Mouse (Mus musculus): ENCODE measurements around the gene Btf3. TPM values are rescaled to one million over a fixed set of nuclear protein-coding genes. Genes with fewer than 3 reads are reported as not detected.

The Btf3 gene
- total RNA-seq, 1 experiment = 844 TPM

- H3K27ac ChIP-seq (ENCODE audit: insufficient read depth, low read depth, low read length, poor library complexity, severe bottlenecking) = no peak overlapping the region
- peaks cover 2 to 11% of the 10 kb centered on the region in 2 experiments; a peak in 1 of 4 replicates for H3K4me1 ChIP-seq (ENCODE audit: control insufficient read depth in 2 of 2, insufficient read depth in 2 of 2, low read length in 2 of 2, poor library complexity in 1 of 2)
- in situ Hi-C loops (cut with MboI; ENCODE audit: low sequenced_read_pairs in 2 of 2, unreplicated experiment in 2 of 2) = no loop called here
- H3K36me3 ChIP-seq (ENCODE audit: control insufficient read depth, insufficient read depth, low read length, poor library complexity, severe bottlenecking) = peaks cover 31% of the 10 kb centered on the region
- TF ChIP-seq HCFC1 (IDR thresholded peaks at IDR 0.05; ENCODE audit: borderline replicate concordance, insufficient read depth, low read length) (no peak), MAFK (IDR thresholded peaks at IDR 0.05; ENCODE audit: insufficient read depth, low read depth, low read length) (no peak), CHD2 (IDR thresholded peaks at IDR 0.05; ENCODE audit: low read depth, low read length) (no peak), ZNF384 (IDR thresholded peaks at IDR 0.05; ENCODE audit: low read depth, low read length) (no peak), ZC3H11A (IDR thresholded peaks at IDR 0.05; ENCODE audit: borderline replicate concordance, low read depth, low read length) (no peak)
- DNase-seq (ENCODE audit: low read depth, low spot score) = no peak
- no peaks in the 10 kb centered on the region for H3K9me3 ChIP-seq (ENCODE audit: control insufficient read depth, insufficient read depth, low read depth, low read length)
- H3K4me3 ChIP-seq (ENCODE audit: insufficient read depth in 1 of 2, low read depth in 1 of 2, low read length in 2 of 2, poor library complexity in 1 of 2, severe bottlenecking in 1 of 2) = no peak overlapping the region
- no peak overlapping the region; the same call in 1 of the 2 replicates for H3K9ac ChIP-seq (ENCODE audit: insufficient read depth, low read depth, low read length, poor library complexity, severe bottlenecking)
These were observed 3.2 kb downstream of the Btf3 start for GRCm38 (mm10) chr13:98313631-98314030.

GRCm38 (mm10) chr13:98311597-98311996 lies 5.2 kb downstream of the Btf3 start:
- no peak for TF ChIP-seq CHD2 (IDR thresholded peaks at IDR 0.05; ENCODE audit: low read depth, low read length)
- no peak for TF ChIP-seq ZC3H11A (IDR thresholded peaks at IDR 0.05; ENCODE audit: borderline replicate concordance, low read depth, low read length)
- TF ChIP-seq MAFK (IDR thresholded peaks at IDR 0.05; ENCODE audit: insufficient read depth, low read depth, low read length) = no peak
- TF ChIP-seq ZNF384 (IDR thresholded peaks at IDR 0.05; ENCODE audit: low read depth, low read length) = no peak
- no peak for TF ChIP-seq HCFC1 (IDR thresholded peaks at IDR 0.05; ENCODE audit: borderline replicate concordance, insufficient read depth, low read length)
- in situ Hi-C loops (cut with MboI; ENCODE audit: low sequenced_read_pairs in 2 of 2, unreplicated experiment in 2 of 2) = no loop called here
- DNase-seq (ENCODE audit: low read depth, low spot score) = no peak
- no peak overlapping the region for H3K27ac ChIP-seq (ENCODE audit: insufficient read depth, low read depth, low read length, poor library complexity, severe bottlenecking)
- H3K9ac ChIP-seq (ENCODE audit: insufficient read depth, low read depth, low read length, poor library complexity, severe bottlenecking) = no peak overlapping the region
- peaks cover 3 to 11% of the 10 kb centered on the region in 2 experiments; a peak in 2 of 4 replicates for H3K4me1 ChIP-seq (ENCODE audit: control insufficient read depth in 2 of 2, insufficient read depth in 2 of 2, low read length in 2 of 2, poor library complexity in 1 of 2)
- peaks cover 36% of the 10 kb centered on the region for H3K36me3 ChIP-seq (ENCODE audit: control insufficient read depth, insufficient read depth, low read length, poor library complexity, severe bottlenecking)
- no peak overlapping the region for H3K4me3 ChIP-seq (ENCODE audit: insufficient read depth in 1 of 2, low read depth in 1 of 2, low read length in 2 of 2, poor library complexity in 1 of 2, severe bottlenecking in 1 of 2)
- H3K9me3 ChIP-seq (ENCODE audit: control insufficient read depth, insufficient read depth, low read depth, low read length) = no peaks in the 10 kb centered on the region

- no peak for DNase-seq (ENCODE audit: low read depth, low spot score)
- H3K4me1 ChIP-seq (ENCODE audit: control insufficient read depth in 2 of 2, insufficient read depth in 2 of 2, low read length in 2 of 2, poor library complexity in 1 of 2) = peaks cover 3% of the 10 kb centered on the region in 2 experiments; a peak in 3 of 4 replicates
- TF ChIP-seq ZC3H11A (IDR thresholded peaks at IDR 0.05; ENCODE audit: borderline replicate concordance, low read depth, low read length) = no peak
- no peak for TF ChIP-seq ZNF384 (IDR thresholded peaks at IDR 0.05; ENCODE audit: low read depth, low read length)
- TF ChIP-seq CHD2 (IDR thresholded peaks at IDR 0.05; ENCODE audit: low read depth, low read length) = no peak
- TF ChIP-seq HCFC1 (IDR thresholded peaks at IDR 0.05; ENCODE audit: borderline replicate concordance, insufficient read depth, low read length) = no peak
- no peak for TF ChIP-seq MAFK (IDR thresholded peaks at IDR 0.05; ENCODE audit: insufficient read depth, low read depth, low read length)
- peaks cover 36% of the 10 kb centered on the region for H3K36me3 ChIP-seq (ENCODE audit: control insufficient read depth, insufficient read depth, low read length, poor library complexity, severe bottlenecking)
- H3K9me3 ChIP-seq (ENCODE audit: control insufficient read depth, insufficient read depth, low read depth, low read length) = no peaks in the 10 kb centered on the region
- H3K4me3 ChIP-seq (ENCODE audit: insufficient read depth in 1 of 2, low read depth in 1 of 2, low read length in 2 of 2, poor library complexity in 1 of 2, severe bottlenecking in 1 of 2) = no peak overlapping the region
- no peak overlapping the region for H3K9ac ChIP-seq (ENCODE audit: insufficient read depth, low read depth, low read length, poor library complexity, severe bottlenecking)
- in situ Hi-C loops (cut with MboI; ENCODE audit: low sequenced_read_pairs in 2 of 2, unreplicated experiment in 2 of 2) = no loop called here
- no peak overlapping the region for H3K27ac ChIP-seq (ENCODE audit: insufficient read depth, low read depth, low read length, poor library complexity, severe bottlenecking)
These were observed 8.1 kb downstream of the Btf3 start for GRCm38 (mm10) chr13:98308724-98309123.

- no peak overlapping the region for H3K4me3 ChIP-seq (ENCODE audit: insufficient read depth in 1 of 2, low read depth in 1 of 2, low read length in 2 of 2, poor library complexity in 1 of 2, severe bottlenecking in 1 of 2)
- in situ Hi-C loops (cut with MboI; ENCODE audit: low sequenced_read_pairs in 2 of 2, unreplicated experiment in 2 of 2) = no loop called here
- TF ChIP-seq HCFC1 (IDR thresholded peaks at IDR 0.05; ENCODE audit: borderline replicate concordance, insufficient read depth, low read length) (no peak), ZC3H11A (IDR thresholded peaks at IDR 0.05; ENCODE audit: borderline replicate concordance, low read depth, low read length) (no peak), ZNF384 (IDR thresholded peaks at IDR 0.05; ENCODE audit: low read depth, low read length) (no peak), CHD2 (IDR thresholded peaks at IDR 0.05; ENCODE audit: low read depth, low read length) (no peak; the same call in 1 of the 2 replicates), MAFK (IDR thresholded peaks at IDR 0.05; ENCODE audit: insufficient read depth, low read depth, low read length) (no peak)
These were observed 8.8 kb downstream of the Btf3 start for GRCm38 (mm10) chr13:98308004-98308403.

More at GRCm38 (mm10) chr13:98308004-98308403, 8.8 kb downstream of the Btf3 start:
- Histone ChIP-seq H3K9ac (ENCODE audit: insufficient read depth, low read depth, low read length, poor library complexity, severe bottlenecking) (no peak overlapping the region), H3K36me3 (ENCODE audit: control insufficient read depth, insufficient read depth, low read length, poor library complexity, severe bottlenecking) (peaks cover 30% of the 10 kb centered on the region), H3K9me3 (ENCODE audit: control insufficient read depth, insufficient read depth, low read depth, low read length) (no peaks in the 10 kb centered on the region), H3K4me1 (ENCODE audit: control insufficient read depth in 2 of 2, insufficient read depth in 2 of 2, low read length in 2 of 2, poor library complexity in 1 of 2) (peaks cover 3% of the 10 kb centered on the region in 2 experiments; a peak in 3 of 4 replicates), H3K27ac (ENCODE audit: insufficient read depth, low read depth, low read length, poor library complexity, severe bottlenecking) (no peak overlapping the region)
- no peak for DNase-seq (ENCODE audit: low read depth, low spot score)
